ENCODE assay signal across 30 mouse cellular contexts in genomic region chr1:24942757-24943296, GRCm38 (mm10).
DNase-seq lines count a peak whose midpoint lies in the region; ATAC-seq and TF ChIP-seq lines count a peak whose summit lies in the region.
"Had no signal": no experiment of that assay in that cellular context is flagged by ENCODE, and none has a peak within 500 bp of the region (broad histone marks: within the 10 kb centered on the region; RNA-seq: fewer than 3 reads in every experiment).

No protein-coding gene starts in this region.

- no peak for TF ChIP-seq POLR2A in brain, embryonic 14.5 days (IDR thresholded peaks at IDR 0.05; ENCODE audit: borderline replicate concordance, extremely low read depth, insufficient read depth, insufficient read length, poor library complexity, severe bottlenecking)

- H3K9me3 ChIP-seq in hindbrain, embryonic 11.5 days (ENCODE audit: control insufficient read depth, low read length), result no peaks in the 10 kb centered on the region
- no peaks in the 10 kb centered on the region for H3K9me3 ChIP-seq in hindbrain, embryonic 10.5 days
- H3K9me3 ChIP-seq in hindbrain, embryonic 14.5 days (ENCODE audit: control insufficient read depth, low read length), result no peaks in the 10 kb centered on the region
- H3K9me3 ChIP-seq in neural tube, embryonic 13.5 days, result no peaks in the 10 kb centered on the region
- H3K9me3 ChIP-seq: heart, embryonic 10.5 days; heart, embryonic 15.5 days; limb, embryonic 12.5 days; lung, embryonic 15.5 days; megakaryocyte, embryonic 14.5 days; midbrain, embryonic 13.5 days had no signal

- 76% methylated on average over 8 of the region's 8 CpGs for WGBS in hindbrain, embryonic 11.5 days
- 85% methylated on average over 8 of the region's 8 CpGs for WGBS in hindbrain, embryonic 10.5 days
- 53% methylated on average over 8 of the region's 8 CpGs for WGBS in hindbrain, embryonic 14.5 days
- WGBS in neural tube, embryonic 13.5 days, result 47% methylated on average over 8 of the region's 8 CpGs

- TF ChIP-seq CTCF in brain, embryonic 14.5 days (IDR thresholded peaks at IDR 0.05; ENCODE audit: borderline replicate concordance, extremely low read depth, insufficient read depth, insufficient read length), result no peak

- ATAC-seq in hindbrain, embryonic 11.5 days (ENCODE audit: low FRiP score), result peak; percentile 78
- peak; percentile 75 for ATAC-seq in hindbrain, embryonic 14.5 days (ENCODE audit: low FRiP score)
- ATAC-seq in neural tube, embryonic 13.5 days (ENCODE audit: low read depth), result peak; percentile 85
- ATAC-seq: forebrain, embryonic 16.5 days; Patski had no signal

- H3K4me2 ChIP-seq in hindbrain, embryonic 11.5 days (replicated peaks; ENCODE audit: low read depth, low read length), result no peak overlapping the region
- H3K4me2 ChIP-seq in hindbrain, embryonic 14.5 days (replicated peaks), result no peak overlapping the region
- no peak overlapping the region for H3K4me2 ChIP-seq in neural tube, embryonic 13.5 days
- H3K4me2 ChIP-seq: heart, embryonic 15.5 days; limb, embryonic 12.5 days; liver, embryonic 11.5 days; lung, embryonic 15.5 days; midbrain, embryonic 13.5 days had no signal

- no peaks in the 10 kb centered on the region for H3K27me3 ChIP-seq in hindbrain, embryonic 11.5 days (ENCODE audit: control insufficient read depth, insufficient read depth, low read length)
- H3K27me3 ChIP-seq in hindbrain, embryonic 10.5 days (ENCODE audit: insufficient read depth, poor library complexity, severe bottlenecking), result no peaks in the 10 kb centered on the region
- no peaks in the 10 kb centered on the region for H3K27me3 ChIP-seq in hindbrain, embryonic 14.5 days (ENCODE audit: control insufficient read depth, insufficient read depth, low read length)
- H3K27me3 ChIP-seq in neural tube, embryonic 13.5 days, result no peaks in the 10 kb centered on the region
- H3K27me3 ChIP-seq: heart, embryonic 15.5 days; limb, embryonic 12.5 days; lung, embryonic 15.5 days; megakaryocyte, embryonic 14.5 days; midbrain, embryonic 13.5 days; Patski had no signal

- H3K27ac ChIP-seq in hindbrain, embryonic 11.5 days (ENCODE audit: low read depth, low read length), result no peak overlapping the region
- H3K27ac ChIP-seq in hindbrain, embryonic 10.5 days, result no peak overlapping the region
- H3K27ac ChIP-seq in hindbrain, embryonic 14.5 days, result no peak overlapping the region
- H3K27ac ChIP-seq in neural tube, embryonic 13.5 days (replicated peaks), result no peak overlapping the region
- H3K27ac ChIP-seq: heart, embryonic 10.5 days; heart, embryonic 15.5 days; limb, embryonic 12.5 days; lung, embryonic 15.5 days; midbrain, embryonic 13.5 days had no signal

- no peak for DNase-seq in hindbrain, embryonic 11.5 days (ENCODE audit: low spot score)
- no peak for DNase-seq in hindbrain, embryonic 10.5 days (ENCODE audit: low spot score)
- peak; percentile 21 for DNase-seq in brain, embryonic 14.5 days (ENCODE audit: low read depth)
- DNase-seq in hindbrain, embryonic 14.5 days (ENCODE audit: low spot score), result peak; percentile 41
- no peak for DNase-seq in gastrocnemius, adult 18-20 months (ENCODE audit: low spot score)
- DNase-seq in liver, result no peak
- DNase-seq: adrenal gland, postnatal 10 days; cerebellum, adult 11 months; cerebellum, adult 9-10 months; cerebellum, postnatal 36 days; gastrocnemius, postnatal 10 days; heart, adult 11 months; kidney, adult 11 months; kidney, postnatal 14 days; layer of hippocampus, adult 9-11 months; lung, postnatal 4 days; right cerebral cortex, adult 18-20 months; right cerebral cortex, postnatal 4 days; thymus, adult 2 months; thymus, postnatal 36 days had no signal

- H3K4me3 ChIP-seq in hindbrain, embryonic 11.5 days (ENCODE audit: low read depth, low read length), result no peak overlapping the region
- H3K4me3 ChIP-seq in hindbrain, embryonic 10.5 days, result no peak overlapping the region
- no peak overlapping the region for H3K4me3 ChIP-seq in hindbrain, embryonic 14.5 days (replicated peaks; ENCODE audit: low read length)
- H3K4me3 ChIP-seq in neural tube, embryonic 13.5 days, result no peak overlapping the region
- H3K4me3 ChIP-seq: heart, embryonic 10.5 days; heart, embryonic 15.5 days; limb, embryonic 12.5 days; lung, embryonic 15.5 days; megakaryocyte, embryonic 14.5 days; midbrain, embryonic 13.5 days had no signal

- H3K9ac ChIP-seq in hindbrain, embryonic 11.5 days (ENCODE audit: low read depth, low read length), result no peak overlapping the region
- no peak overlapping the region for H3K9ac ChIP-seq in hindbrain, embryonic 14.5 days
- H3K9ac ChIP-seq in neural tube, embryonic 13.5 days, result no peak overlapping the region
- H3K9ac ChIP-seq: heart, embryonic 15.5 days; limb, embryonic 12.5 days; lung, embryonic 15.5 days; midbrain, embryonic 13.5 days had no signal

- H3K4me1 ChIP-seq in hindbrain, embryonic 11.5 days (replicated peaks; ENCODE audit: control insufficient read depth, insufficient read depth, low read length), result no peaks in the 10 kb centered on the region
- peaks cover 12% of the 10 kb centered on the region for H3K4me1 ChIP-seq in hindbrain, embryonic 10.5 days (replicated peaks)
- no peaks in the 10 kb centered on the region for H3K4me1 ChIP-seq in hindbrain, embryonic 14.5 days (replicated peaks; ENCODE audit: control insufficient read depth, insufficient read depth, low read length)
- no peaks in the 10 kb centered on the region for H3K4me1 ChIP-seq in neural tube, embryonic 13.5 days (replicated peaks)
- H3K4me1 ChIP-seq: heart, embryonic 10.5 days; heart, embryonic 15.5 days; limb, embryonic 12.5 days; lung, embryonic 15.5 days; megakaryocyte, embryonic 14.5 days had no signal

- no peaks in the 10 kb centered on the region for H3K36me3 ChIP-seq in hindbrain, embryonic 11.5 days (ENCODE audit: control insufficient read depth, insufficient read depth, low read length)
- H3K36me3 ChIP-seq in hindbrain, embryonic 10.5 days, result no peaks in the 10 kb centered on the region
- H3K36me3 ChIP-seq in hindbrain, embryonic 14.5 days (replicated peaks; ENCODE audit: control insufficient read depth, insufficient read depth), result no peaks in the 10 kb centered on the region
- no peaks in the 10 kb centered on the region for H3K36me3 ChIP-seq in neural tube, embryonic 13.5 days
- H3K36me3 ChIP-seq: heart, embryonic 10.5 days; heart, embryonic 15.5 days; limb, embryonic 12.5 days; lung, embryonic 15.5 days; midbrain, embryonic 13.5 days had no signal

Comparison
In these comparisons a context has a peak if more than half of its experiments do, and no peak if none do; other contexts are left out.
1. DNase-seq: peak in brain, embryonic 14.5 days (single experiment) and hindbrain, embryonic 14.5 days (single experiment); none in hindbrain, embryonic 11.5 days (single experiment), hindbrain, embryonic 10.5 days (single experiment), gastrocnemius, adult 18-20 months (single experiment) and liver (single experiment).
2. Peak in every context shown above with its lines, with median percentiles within 50 percentile points of each other: ATAC-seq.